Mouse (Mus musculus) limb, embryonic 11.5 days (tissue): ENCODE measurements around the gene Col13a1. TPM values are rescaled to one million over a fixed set of nuclear protein-coding genes. Genes with fewer than 3 reads are reported as not detected.

Experiments
- ATAC-seq: fragments of 200-750 bp; cut with Nextera tagmentation; 2 replicates; pipeline ENCODE4 v1.8.0; 2017; ENCODE audit warnings: low read depth; ENCODE audit not compliant: insufficient number of reproducible peaks, low FRiP score, low TSS enrichment
- DNase-seq: peaks from one replicate; pipeline ENCODE4 v3.0.0-alpha.2; 2015; ENCODE audit warnings: low spot score
- H3K27ac ChIP-seq: fragments of 300-500 bp; sonication (generic); replicated peaks from 2 replicates; pipeline ENCODE4 v1.5.1; 2014; ENCODE audit warnings: low read depth, mild to moderate bottlenecking, low read length
- H3K27me3 ChIP-seq: fragments of 300-500 bp; sonication (generic); 2 replicates; pipeline ENCODE4 v1.6.1; 2014; ENCODE audit warnings: mild to moderate bottlenecking, low read length, mixed read lengths; ENCODE audit not compliant: control insufficient read depth, insufficient read depth
- H3K36me3 ChIP-seq: fragments of 300-500 bp; sonication (generic); 2 replicates; pipeline ENCODE4 v1.6.1; 2014; ENCODE audit warnings: mild to moderate bottlenecking, low read length, moderate library complexity, mixed read lengths; ENCODE audit not compliant: control insufficient read depth, insufficient read depth
- H3K4me1 ChIP-seq: fragments of 300-500 bp; sonication (generic); 2 replicates; pipeline ENCODE4 v1.6.1; 2014; ENCODE audit warnings: low read length, mixed read lengths; ENCODE audit not compliant: control insufficient read depth, insufficient read depth
- H3K4me2 ChIP-seq: fragments of 300-500 bp; sonication (generic); 2 replicates; pipeline ENCODE4 v1.6.1; 2014; ENCODE audit warnings: low read depth, mild to moderate bottlenecking, moderate library complexity; ENCODE audit not compliant: severe bottlenecking
- H3K4me3 ChIP-seq: fragments of 300-500 bp; sonication (generic); 2 replicates; pipeline ENCODE4 v1.5.1; 2014; ENCODE audit warnings: low read depth, low read length
- H3K9ac ChIP-seq: fragments of 300-500 bp; sonication (generic); 2 replicates; pipeline ENCODE4 v1.6.1; 2014; ENCODE audit warnings: mild to moderate bottlenecking, low read length
- H3K9me3 ChIP-seq: fragments of 300-500 bp; sonication (generic); 2 replicates; pipeline ENCODE4 v1.6.1; 2016; ENCODE audit warnings: low read length; ENCODE audit not compliant: control insufficient read depth
- WGBS: fragments of 180-500 bp; shearing (Covaris S2); extraction: QIAGEN DNeasy Blood & Tissue Kit; methylation state at CpG from one replicate; pipeline ENCODE4 v1.1.7; 2014; 5-methylcytosine and 5-hydroxymethylcytosine counted together
- polyA plus RNA-seq: library from polyadenylated mRNA; unstranded; fragments of >200 nt; fragmentation: Nextera tagmentation; extraction: Ambion mirVana; gene quantifications from 2 replicates; pipeline ENCODE4 v1.2.1, GENCODE M21; 2014

The Col13a1 gene
- polyA plus RNA-seq, 1 experiment from 2014 or later, result 1.0 TPM

GRCm38 (mm10) chr10:61977392-61978096 is 1.4 kb downstream of the Col13a1 start:
- H3K27ac ChIP-seq, result no peak overlapping the region
- peaks cover 14% of the 10 kb centered on the region for H3K4me1 ChIP-seq
- H3K36me3 ChIP-seq, result no peaks in the 10 kb centered on the region
- ATAC-seq, result no peak
- H3K27me3 ChIP-seq, result peaks cover 35% of the 10 kb centered on the region
- peak overlapping the region; percentile 52 for H3K9ac ChIP-seq
- H3K4me2 ChIP-seq, result peak overlapping the region; percentile 95
- peak overlapping the region; percentile 44 for H3K4me3 ChIP-seq
- WGBS, result 3% methylated on average over 18 of the region's 18 CpGs
- H3K9me3 ChIP-seq, result no peaks in the 10 kb centered on the region
- peak; percentile 25 for DNase-seq

GRCm38 (mm10) chr10:61976987-61977386 is 1.9 kb downstream of the Col13a1 start:
- Histone ChIP-seq H3K4me3 (no peak overlapping the region), H3K27me3 (peaks cover 35% of the 10 kb centered on the region), H3K36me3 (no peaks in the 10 kb centered on the region), H3K27ac (no peak overlapping the region), H3K4me2 (no peak overlapping the region), H3K9me3 (no peaks in the 10 kb centered on the region), H3K4me1 (peaks cover 14% of the 10 kb centered on the region), H3K9ac (no peak overlapping the region)
- DNase-seq, result peak; percentile 30
- no peak for ATAC-seq
- WGBS, result 8% methylated on average over 6 of the region's 6 CpGs

- DNase-seq, result no peak
These were observed 4.3 kb downstream of the Col13a1 start for GRCm38 (mm10) chr10:61974581-61974980.

GRCm38 (mm10) chr10:61972041-61972440 is 6.9 kb downstream of the Col13a1 start:
- no peak overlapping the region for H3K27ac ChIP-seq
- H3K4me2 ChIP-seq, result no peak overlapping the region
- no peaks in the 10 kb centered on the region for H3K9me3 ChIP-seq
- ATAC-seq, result no peak
- WGBS, result 19% methylated on average over 4 of the region's 4 CpGs
- H3K4me1 ChIP-seq, result peaks cover 3% of the 10 kb centered on the region; the same call in 1 of the 2 replicates
- no peak overlapping the region for H3K9ac ChIP-seq
- no peak for DNase-seq
- H3K4me3 ChIP-seq, result no peak overlapping the region
- peaks cover 10% of the 10 kb centered on the region for H3K27me3 ChIP-seq
- H3K36me3 ChIP-seq, result no peaks in the 10 kb centered on the region

More at GRCm38 (mm10) chr10:61974581-61974980, 4.3 kb downstream of the Col13a1 start:
- 76% methylated on average over 2 of the region's 2 CpGs for WGBS
- no peak overlapping the region for H3K9ac ChIP-seq
- H3K27me3 ChIP-seq, result peaks cover 30% of the 10 kb centered on the region
- H3K4me3 ChIP-seq, result no peak overlapping the region
- H3K27ac ChIP-seq, result no peak overlapping the region
- no peaks in the 10 kb centered on the region for H3K36me3 ChIP-seq
- no peaks in the 10 kb centered on the region for H3K9me3 ChIP-seq
- H3K4me2 ChIP-seq, result no peak overlapping the region
- no peak for ATAC-seq
- peaks cover 17% of the 10 kb centered on the region for H3K4me1 ChIP-seq

GRCm38 (mm10) chr10:61968003-61968553 is 10.8 kb downstream of the Col13a1 start:
- Histone ChIP-seq H3K9me3 (no peaks in the 10 kb centered on the region), H3K27ac (no peak overlapping the region), H3K27me3 (no peaks in the 10 kb centered on the region), H3K4me2 (no peak overlapping the region), H3K36me3 (no peaks in the 10 kb centered on the region), H3K9ac (no peak overlapping the region), H3K4me1 (peaks cover 5% of the 10 kb centered on the region; the same call in 1 of the 2 replicates), H3K4me3 (no peak overlapping the region)
- WGBS, result 73% methylated on average over 7 of the region's 7 CpGs
- DNase-seq (no peak), ATAC-seq (no peak)

GRCm38 (mm10) chr10:61967207-61967606 is 11.7 kb downstream of the Col13a1 start:
- H3K27ac ChIP-seq, result no peak overlapping the region

GRCm38 (mm10) chr10:61965386-61965841 is 13.5 kb downstream of the Col13a1 start:
- Histone ChIP-seq H3K27me3 (no peaks in the 10 kb centered on the region), H3K9ac (no peak overlapping the region), H3K4me2 (no peak overlapping the region), H3K4me3 (no peak overlapping the region), H3K27ac (no peak overlapping the region), H3K4me1 (0 out of 2 replicates have a peak, but pooled peaks cover 3% of the 10 kb centered on the region), H3K9me3 (no peaks in the 10 kb centered on the region), H3K36me3 (no peaks in the 10 kb centered on the region)
- ATAC-seq, result 0 out of 2 replicates have a peak, but pooled peaks have one; percentile 54
- DNase-seq, result no peak
- WGBS, result 11% methylated on average over 7 of the region's 7 CpGs

More at GRCm38 (mm10) chr10:61967207-61967606, 11.7 kb downstream of the Col13a1 start:
- Histone ChIP-seq H3K36me3 (no peaks in the 10 kb centered on the region), H3K4me3 (no peak overlapping the region), H3K4me1 (peaks cover 5% of the 10 kb centered on the region; the same call in 1 of the 2 replicates), H3K27me3 (no peaks in the 10 kb centered on the region), H3K4me2 (no peak overlapping the region), H3K9me3 (no peaks in the 10 kb centered on the region), H3K9ac (no peak overlapping the region)
- WGBS, result 63% methylated on average over 3 of the region's 3 CpGs
- no peak for DNase-seq
- no peak for ATAC-seq

GRCm38 (mm10) chr10:61956718-61957117 is 22.2 kb downstream of the Col13a1 start:
- H3K36me3 ChIP-seq, result no peaks in the 10 kb centered on the region
- H3K27me3 ChIP-seq, result no peaks in the 10 kb centered on the region
- no peaks in the 10 kb centered on the region for H3K9me3 ChIP-seq
- no peak overlapping the region for H3K4me2 ChIP-seq
- H3K9ac ChIP-seq, result no peak overlapping the region
- no peak overlapping the region for H3K4me3 ChIP-seq
- DNase-seq, result no peak
- no peak for ATAC-seq
- WGBS, result 85% methylated on average over 6 of the region's 6 CpGs
- H3K4me1 ChIP-seq, result no peaks in the 10 kb centered on the region
- no peak overlapping the region for H3K27ac ChIP-seq
